Mouse (Mus musculus) cortical plate, adult 2 months (tissue): Measurements from ENCODE around the gene Xpot.
A peak's percentile ranks its signal among the peaks of the same experiment; 100 is the strongest.

Source experiments
- CTCF ChIP-seq: fragments of 200-500 bp; IDR thresholded peaks from 2 replicates; pipeline ENCODE4 v1.5.1; 2011; ENCODE audit warnings: mild to moderate bottlenecking, control low read depth, low read length; ENCODE audit not compliant: insufficient read depth; ENCODE audit errors: extremely low read depth
- POLR2A ChIP-seq: fragments of 200-500 bp; IDR thresholded peaks from 2 replicates; pipeline ENCODE4 v1.6.1; 2011; ENCODE audit warnings: mild to moderate bottlenecking, low read length, control low read depth; ENCODE audit not compliant: insufficient read depth; ENCODE audit errors: extremely low read depth

- TF ChIP-seq CTCF = 0 out of 2 replicates have a peak, but pooled peaks have one; percentile 1
- TF ChIP-seq POLR2A = no peak
Observed at GRCm38 (mm10) chr10:121556263-121556662, 69.9 kb downstream of the Xpot start.
